Mouse (Mus musculus) T-helper 17 cell (primary cell): ENCODE measurements around the gene Unc79.

Experiments
- in situ Hi-C, 2 experiments: fragments of 300-600 bp; cut with MboI, MseI; formaldehyde crosslinking; loops; 1 replicate in 1 of 2; 2 replicates in 1 of 2; pipeline ENCODE4 v1.15.1; 2025; ENCODE audit warnings: high pct_unique_total_duplicates in 2 of 2

Gene Unc79

DNA sequence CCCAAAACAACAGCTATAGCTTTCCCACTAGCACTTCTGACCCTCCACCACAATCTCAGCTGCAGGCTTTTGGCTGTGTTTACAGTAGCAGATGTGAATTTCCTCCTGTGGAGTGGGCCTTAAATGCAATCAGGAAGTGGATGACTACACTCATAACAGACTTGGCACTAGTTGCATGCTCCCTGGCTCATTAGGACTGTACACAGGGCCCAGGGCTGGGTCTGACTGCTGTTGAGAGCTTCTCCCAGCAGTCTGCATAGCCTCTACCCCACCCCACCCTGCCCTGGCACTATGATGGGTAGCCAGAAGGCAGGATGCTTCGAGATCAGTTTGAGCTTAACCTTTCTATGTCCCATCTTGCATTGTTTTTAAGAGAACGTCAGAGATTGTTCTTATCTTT lies 91.5 kb downstream of the Unc79 start:
- in situ Hi-C loops: no loop called here

DNA sequence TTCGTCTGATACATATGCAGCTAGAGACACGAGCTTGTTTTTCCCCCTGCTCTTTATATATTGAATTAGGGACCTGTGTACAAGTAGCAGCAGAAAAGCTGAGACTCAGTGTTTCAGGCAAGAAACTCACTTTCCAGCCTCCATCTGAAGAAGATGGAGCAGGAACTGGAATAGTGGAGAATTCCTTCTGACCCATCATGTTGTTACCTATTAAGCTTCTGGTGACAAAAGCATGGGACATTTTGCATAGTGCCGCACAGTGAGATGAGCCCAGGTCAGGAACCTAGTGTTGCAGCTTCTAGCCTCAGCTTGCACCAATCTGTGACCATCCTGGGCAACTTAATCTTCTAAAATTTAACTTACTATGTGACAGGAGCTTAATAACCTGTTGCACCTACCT lies 92.7 kb downstream of the Unc79 start:
- in situ Hi-C loops: no loop called here

DNA sequence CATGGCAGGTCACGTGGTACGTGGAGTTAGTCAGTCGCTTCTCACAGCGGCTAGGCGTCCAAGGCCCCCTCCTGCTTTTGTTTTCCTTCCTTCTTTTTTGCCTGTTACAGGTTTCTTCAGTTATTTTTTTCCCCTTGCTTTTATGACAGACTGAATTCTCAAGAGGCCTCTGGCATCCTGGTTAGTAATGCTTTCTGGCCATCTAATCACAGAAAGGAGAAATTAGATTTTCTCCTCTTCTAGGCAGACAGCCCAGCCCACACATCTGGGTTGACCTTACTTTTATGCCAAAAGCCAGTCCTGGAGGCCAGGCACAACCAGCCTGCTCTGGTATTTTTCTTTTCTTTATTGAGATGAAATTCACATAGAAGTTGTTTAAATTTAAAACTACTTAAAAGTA lies 94.1 kb downstream of the Unc79 start:
- in situ Hi-C loops: no loop called here

DNA sequence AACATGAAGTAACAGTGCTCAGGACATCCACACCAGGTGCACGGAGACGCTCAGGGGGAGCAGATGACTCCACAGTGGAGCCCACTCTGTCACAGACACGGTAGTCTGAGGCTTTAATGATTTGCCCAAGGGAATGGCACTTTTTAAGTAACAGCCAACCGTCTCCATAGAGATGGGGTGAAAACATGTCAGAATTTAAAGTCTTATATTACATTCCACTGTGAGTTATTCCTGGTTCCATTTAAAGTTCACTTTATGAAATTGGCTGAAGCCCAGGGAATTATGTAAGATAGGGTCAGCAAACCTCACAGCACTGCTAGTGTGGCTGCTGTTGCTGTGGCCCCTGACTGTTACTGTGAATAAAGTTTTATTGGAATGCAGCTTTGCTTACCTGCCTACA lies 95.8 kb downstream of the Unc79 start:
- in situ Hi-C loops: no loop called here

DNA sequence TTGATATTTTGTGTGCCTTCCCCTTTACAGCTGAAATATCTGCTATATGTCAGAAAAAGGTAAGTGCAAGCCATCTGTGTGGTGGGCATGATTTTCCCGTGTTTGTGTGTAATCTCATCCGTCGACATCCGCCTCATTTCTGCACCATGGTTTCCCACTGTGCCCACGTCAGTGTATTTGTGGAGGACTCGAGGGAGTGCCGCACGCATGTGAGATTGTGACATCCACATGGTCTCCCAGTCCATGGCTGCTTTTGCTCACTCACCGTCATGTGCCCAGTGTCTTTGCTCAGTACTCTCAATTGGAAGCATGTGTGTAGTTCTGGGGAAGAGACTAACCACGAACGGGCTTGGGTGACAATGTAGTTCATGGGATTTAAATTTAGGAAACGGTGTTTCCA lies 101.2 kb downstream of the Unc79 start:
- in situ Hi-C loops: loop anchor here in 1 of 2 experiments (25.0 kb wide), 1 partner anchor 1762 kb away; no protein-coding TSS in a partner anchor

DNA sequence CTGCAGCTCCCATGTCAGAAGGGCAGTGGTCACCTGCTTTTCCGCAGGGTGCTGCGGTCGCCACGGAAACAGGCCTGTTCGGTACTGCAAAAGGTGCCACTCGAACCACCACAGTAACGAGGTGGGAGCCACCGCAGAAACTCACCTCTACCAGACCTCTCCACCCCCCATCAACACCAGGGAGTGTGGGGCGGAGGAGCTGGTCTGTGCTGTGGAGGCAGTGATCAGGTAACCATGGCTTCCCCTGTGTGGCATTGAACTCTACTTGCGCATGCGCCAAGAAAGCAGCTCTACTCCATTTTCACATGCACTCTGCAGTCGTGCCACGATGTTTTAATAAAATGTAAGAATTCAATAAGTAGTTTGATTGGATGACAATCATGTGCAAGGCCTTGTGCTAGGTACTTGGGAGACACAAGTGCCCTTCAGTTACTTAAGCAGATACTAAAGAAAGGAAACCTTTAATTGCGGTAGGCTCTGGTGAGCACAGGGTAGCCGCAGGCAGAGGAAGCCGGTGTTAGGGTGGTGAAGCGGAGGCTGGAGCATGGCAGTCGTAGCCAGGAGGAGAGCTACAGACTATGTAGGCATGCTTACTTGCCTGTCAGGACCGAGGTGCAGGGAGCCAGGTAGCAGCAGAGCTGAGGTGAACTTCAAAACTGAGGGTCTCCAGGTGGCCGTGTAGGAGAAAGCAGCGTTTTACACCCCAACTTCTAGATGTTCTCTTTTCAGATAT lies 110.8 kb downstream of the Unc79 start:
- in situ Hi-C loops: loop anchor here in 1 of 2 experiments (10.0 to 25.0 kb wide), 3 partner anchors 265 to 1753 kb away; no protein-coding TSS in a partner anchor

DNA sequence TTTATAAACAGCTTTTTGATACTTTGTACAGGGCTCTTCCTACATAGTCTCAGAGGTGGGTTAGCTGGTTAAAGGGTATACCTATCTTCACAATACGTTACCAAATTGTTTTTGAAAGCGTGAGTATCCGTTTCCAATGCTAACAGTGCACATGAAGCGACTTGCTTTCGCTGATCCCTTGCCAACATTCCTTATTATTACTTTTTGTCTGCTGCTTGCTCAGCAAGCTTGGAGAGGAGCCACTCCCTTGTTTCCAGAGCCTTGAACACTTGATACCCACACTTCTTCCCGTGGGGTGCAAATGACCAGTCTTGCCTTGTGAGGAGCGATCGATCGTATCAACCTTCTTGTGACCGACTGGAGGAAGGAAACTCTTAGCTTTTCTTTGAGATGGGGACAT lies 112.1 kb downstream of the Unc79 start:
- in situ Hi-C loops: loop anchor here in 1 of 2 experiments (10.0 to 25.0 kb wide), 3 partner anchors 266 to 1752 kb away; no protein-coding TSS in a partner anchor

DNA sequence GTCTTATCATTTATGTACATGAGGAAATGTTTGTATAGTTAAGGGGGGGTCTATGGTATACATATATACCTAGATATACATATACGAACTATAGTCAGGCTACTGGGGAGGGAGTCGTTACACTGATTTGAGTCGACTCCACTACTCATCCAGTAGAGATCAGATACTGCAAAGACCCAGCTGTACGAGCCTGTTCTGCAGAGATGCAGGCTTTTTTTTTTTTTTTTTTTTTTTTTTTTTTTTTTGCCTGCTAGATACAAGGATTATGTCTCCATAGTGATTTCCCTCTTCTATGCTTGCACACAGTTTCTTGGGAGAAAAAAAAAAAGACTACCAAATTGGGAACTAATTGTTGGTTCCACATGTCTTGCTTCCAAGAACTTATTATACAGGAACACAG lies 113.5 kb downstream of the Unc79 start:
- in situ Hi-C loops: loop anchor here in 1 of 2 experiments (10.0 to 25.0 kb wide), 3 partner anchors 267 to 1750 kb away; no protein-coding TSS in a partner anchor

DNA sequence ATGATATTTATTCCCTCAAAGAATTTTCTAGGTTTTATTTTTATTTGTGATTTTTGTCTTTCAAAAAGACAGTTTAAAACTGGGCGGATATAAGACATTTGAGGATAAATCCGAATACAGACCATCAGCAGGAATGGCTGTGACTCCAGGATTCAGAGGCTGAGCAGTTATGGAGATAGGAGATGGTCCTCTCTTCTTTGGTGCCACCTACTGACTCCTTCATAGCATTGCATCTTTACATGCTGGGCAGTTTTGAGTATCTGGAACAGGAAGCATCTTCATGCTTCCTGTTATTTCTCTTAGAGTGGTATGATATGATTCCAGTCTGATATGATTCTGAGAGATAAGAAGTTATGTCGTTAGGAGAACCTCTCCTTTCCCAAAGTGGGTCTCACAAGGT lies 116.3 kb downstream of the Unc79 start:
- in situ Hi-C loops: loop anchor here in 1 of 2 experiments (10.0 to 25.0 kb wide), 3 partner anchors 270 to 1747 kb away; no protein-coding TSS in a partner anchor

DNA sequence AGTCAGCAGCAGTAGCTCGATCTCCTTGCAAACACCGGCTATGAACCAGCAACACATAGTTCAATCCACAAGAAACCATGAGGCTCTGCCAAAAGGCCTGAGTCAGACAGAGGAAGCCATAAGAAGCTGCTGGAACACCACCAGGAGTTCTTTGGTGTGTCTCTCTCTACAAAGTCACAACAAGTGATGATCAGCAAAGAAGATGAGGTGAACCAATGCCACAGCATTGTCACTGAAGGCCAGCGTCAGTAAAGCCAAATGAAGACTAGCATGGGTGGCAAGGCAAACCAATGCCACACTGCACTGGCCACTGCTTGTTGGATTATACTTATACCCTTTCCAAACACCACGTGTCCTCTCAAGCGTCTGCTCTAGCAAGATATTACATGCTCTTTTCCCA lies 119.5 kb downstream of the Unc79 start:
- in situ Hi-C loops: loop anchor here in 1 of 2 experiments (10.0 to 25.0 kb wide), 3 partner anchors 273 to 1744 kb away; no protein-coding TSS in a partner anchor

DNA sequence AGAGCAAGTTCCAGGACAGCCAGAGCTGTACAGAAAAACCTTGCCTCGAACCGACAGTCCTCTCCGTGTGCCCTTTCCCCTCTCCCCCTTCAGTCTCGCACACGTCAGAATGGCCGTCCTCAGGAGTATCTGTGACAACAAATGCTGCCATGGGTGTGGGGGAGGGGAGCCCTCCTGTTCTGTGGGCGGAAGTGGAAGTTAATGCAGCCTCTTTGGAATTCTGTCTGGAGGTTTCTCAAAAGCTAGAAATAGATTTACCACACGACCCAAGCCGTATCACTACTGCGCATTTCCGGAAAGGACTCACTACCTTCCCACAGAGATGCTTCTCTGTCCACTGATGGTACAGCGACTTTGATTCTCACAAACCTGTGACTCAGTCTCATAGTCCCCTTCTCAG lies 120.9 kb downstream of the Unc79 start:
- in situ Hi-C loops: loop anchor here in 1 of 2 experiments (10.0 to 25.0 kb wide), 3 partner anchors 275 to 1743 kb away; no protein-coding TSS in a partner anchor

DNA sequence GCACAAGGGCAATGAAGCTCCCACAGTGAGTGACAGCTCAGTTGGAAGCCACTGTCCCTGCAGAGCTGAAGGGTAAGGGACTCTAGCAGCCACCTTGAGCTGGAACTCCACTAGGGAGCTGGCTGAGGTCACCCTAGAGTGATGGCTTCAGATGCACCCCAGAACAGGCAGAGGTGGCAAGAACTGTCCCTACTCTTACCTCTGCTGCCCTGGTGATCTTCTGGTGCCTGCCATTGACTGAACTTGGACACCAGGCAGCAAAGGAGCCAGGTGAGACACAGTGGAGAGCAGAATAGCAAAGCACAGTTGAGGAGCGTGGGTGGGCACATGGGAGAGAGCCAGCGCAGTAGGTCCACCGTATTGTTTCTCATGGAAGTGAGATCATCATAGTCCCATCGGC lies 125.3 kb downstream of the Unc79 start:
- in situ Hi-C loops: loop anchor here in 1 of 2 experiments (25.0 kb wide), 1 partner anchor 1738 kb away; no protein-coding TSS in a partner anchor

DNA sequence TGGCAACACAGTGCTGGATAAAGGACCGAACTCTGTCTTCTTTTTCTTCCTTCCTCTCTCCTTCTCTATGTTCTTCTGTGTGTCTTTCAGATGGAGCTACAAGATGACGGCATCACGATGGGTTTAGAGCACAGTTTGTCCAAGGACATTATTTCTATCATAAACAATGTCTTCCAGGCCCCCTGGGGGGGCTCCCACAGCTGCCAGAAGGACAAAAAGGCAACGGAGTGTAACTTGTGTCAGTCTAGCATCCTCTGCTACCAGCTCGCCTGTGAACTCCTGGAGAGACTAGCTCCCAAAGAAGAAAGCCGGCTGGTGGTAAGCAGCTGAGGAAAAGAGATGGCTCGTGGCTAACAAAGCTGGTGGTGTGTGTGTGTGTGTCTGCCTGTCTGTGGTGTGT lies 130.1 kb downstream of the Unc79 start:
- in situ Hi-C loops: no loop called here

DNA sequence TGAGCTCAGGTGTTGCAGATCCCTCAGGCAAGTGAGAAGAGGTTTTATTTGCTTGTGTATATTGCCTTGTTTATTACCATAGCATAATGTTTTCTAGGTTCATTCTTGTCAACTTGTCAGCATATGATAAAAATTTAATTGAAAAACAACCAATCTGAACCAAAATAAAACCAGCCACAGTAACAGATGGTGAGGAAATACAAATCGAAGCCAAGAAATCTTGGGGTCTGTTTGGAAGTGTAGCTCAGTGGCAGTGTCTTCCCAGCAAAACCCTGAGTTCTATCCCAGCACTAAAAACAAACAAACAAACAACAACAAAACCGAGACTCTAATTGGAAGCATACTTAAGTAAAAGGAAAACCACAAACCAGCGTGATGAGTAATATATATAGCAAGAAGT lies 131.4 kb downstream of the Unc79 start:
- in situ Hi-C loops: loop anchor here in 1 of 2 experiments (10.0 kb wide), 1 partner anchor 1475 kb away; no protein-coding TSS in a partner anchor

DNA sequence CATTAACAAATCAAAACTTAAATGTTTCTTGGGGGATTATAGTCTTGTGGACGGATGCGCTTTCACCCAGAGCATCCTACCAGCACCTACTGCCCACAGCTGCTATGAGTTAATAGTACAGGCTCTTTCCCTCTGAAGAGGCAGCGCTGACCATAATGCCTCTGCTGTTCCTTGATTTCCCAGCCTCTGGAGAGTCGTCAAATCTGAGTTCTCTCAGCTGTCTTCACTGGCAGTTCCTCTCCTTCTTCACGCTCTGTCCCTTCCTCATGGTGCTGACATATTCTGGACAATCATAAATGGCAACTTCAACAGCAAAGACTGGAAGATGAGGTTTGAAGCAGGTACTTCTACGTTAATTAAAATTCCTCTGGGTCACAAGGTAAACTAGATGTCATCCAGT lies 143.2 kb downstream of the Unc79 start:
- in situ Hi-C loops: no loop called here

DNA sequence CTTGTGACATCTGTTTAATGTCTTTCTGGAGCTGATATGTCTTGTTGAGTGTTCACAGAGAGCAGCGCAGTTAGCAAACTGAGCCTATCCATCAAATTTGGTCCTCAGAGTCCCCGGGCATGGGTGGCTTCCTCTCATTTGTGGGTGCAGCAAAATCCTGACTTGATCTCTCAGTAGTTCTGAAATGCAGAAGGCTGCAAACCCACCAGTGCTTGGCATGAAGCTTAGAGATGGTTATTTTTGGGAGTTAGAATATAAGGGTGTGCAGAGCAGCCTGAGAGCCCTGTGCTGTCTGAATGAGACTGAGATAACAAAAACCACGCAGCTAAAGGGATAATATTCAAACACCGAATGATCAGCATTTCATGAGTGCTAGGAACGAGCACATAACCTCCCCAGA lies 146.5 kb downstream of the Unc79 start:
- in situ Hi-C loops: no loop called here

DNA sequence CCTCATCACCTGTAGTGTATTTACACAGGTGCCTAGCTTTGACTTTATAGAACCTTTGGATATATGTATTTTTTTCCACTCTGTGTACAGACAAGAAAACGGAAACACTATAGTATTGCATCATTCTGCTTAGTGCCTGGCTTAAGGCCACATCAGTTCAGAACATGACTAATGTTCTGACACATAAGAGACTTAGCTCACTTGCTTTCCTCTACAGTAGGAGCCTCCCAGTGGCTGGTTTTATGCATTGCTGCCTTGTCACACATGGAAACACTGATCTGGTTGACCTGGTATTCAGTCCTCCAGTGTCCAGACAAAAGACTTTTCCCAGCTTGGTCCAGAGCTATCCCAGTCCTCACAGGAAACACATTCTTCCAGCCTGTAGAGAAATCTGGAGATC lies 150.5 kb downstream of the Unc79 start:
- in situ Hi-C loops: no loop called here

DNA sequence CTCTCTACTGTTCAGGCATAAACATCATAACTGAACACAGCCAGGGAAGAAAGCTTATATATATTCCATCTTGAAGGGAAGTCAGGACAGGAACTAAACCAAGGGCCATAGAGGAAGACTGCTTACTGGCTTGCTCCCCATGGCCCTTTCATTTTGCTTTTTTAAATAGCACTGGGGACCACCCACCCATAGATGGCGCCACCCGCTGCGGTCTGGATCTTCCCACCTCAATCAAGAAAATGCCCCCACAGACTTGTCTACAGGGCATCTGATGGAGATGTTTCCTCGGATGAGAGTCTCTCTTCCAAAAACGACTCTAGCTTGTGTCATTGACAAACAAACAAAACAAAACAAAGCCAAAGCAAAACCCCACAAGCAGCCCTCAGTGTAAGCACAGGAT lies 151.4 kb downstream of the Unc79 start:
- in situ Hi-C loops: no loop called here

DNA sequence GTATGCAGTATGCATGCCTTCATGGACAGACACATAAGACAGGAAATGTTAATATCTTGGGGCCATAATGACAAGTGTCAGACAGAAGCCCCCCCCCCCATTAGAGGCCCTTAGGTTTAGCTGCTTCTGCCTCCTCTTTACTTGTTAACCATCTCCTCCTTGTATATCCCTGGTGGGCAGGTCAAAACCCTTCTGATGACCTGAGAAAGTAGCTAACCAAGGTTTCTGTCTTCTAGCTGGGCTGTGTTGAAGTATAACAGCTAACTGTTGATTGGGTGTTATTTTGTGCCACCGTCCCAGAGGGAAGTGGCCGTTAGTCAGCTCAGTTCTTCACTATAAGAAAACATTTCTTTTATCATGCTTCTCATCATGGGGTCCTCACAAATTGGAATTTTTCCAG lies 154.4 kb downstream of the Unc79 start:
- in situ Hi-C loops: no loop called here

DNA sequence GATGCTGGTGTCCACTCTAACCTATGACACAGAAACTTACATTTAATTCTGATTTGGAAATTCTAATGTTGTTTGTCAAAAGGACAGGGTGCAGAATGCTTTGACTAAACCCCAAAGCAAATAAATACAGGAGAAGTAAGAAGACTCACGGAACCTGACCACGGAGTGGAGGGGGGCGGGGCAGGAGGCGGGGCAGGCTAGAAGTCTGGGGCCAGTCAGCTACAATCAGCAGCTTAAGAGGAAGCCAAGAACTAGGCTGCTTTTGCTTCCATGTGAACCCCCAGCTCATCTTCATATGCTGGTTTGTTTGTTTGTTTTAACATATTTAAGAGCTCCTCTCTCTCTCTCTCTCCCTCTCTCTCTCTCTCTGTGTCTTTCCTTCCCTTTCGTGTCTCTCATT lies 154.9 kb downstream of the Unc79 start:
- in situ Hi-C loops: no loop called here

DNA sequence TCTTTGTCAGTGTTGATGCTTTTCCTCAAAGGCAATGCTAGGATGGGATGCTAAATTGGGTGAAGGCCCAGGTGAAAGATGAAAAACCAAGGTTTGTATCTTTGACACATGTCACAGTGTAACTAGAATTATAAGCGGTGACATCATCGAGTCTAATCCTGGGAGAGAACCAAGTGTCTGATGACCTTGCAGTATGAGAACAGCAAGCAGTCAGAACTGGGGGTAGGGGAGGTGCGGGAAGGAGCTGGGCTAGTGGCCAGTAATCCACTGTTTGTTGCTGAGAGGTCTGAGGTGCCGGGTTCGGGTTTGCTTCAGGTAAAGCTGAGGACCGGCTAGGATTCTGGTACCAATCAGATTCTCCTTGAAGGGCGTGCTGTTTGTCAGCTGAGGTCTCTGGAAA lies 160.6 kb downstream of the Unc79 start:
- in situ Hi-C loops: no loop called here

DNA sequence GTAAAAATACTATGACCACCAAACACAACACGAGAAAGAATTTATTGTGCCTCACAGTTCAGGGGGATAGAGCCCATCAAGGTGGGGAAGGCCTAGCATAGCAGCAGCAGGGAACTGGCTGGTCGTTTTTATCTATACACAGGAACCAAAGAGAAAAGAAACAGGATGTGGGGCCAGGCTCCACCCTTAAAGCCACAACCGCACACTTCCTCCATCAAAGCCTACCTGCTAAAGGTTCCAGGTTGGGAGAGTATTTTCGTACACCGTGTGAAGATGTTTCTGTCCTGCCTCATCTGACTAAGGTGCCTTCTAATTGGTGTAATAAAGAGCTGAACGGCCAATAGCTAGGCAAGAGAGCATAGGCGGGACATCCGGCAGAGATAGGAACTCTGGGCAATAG lies 168.0 kb downstream of the Unc79 start:
- in situ Hi-C loops: loop anchor here in 1 of 2 experiments (10.0 kb wide), 1 partner anchor 958 kb away; no protein-coding TSS in a partner anchor
